Mouse (Mus musculus): ENCODE data around the gene Eps8l3.

- TF ChIP-seq CTCF (IDR thresholded peaks at IDR 0.05; ENCODE audit: control insufficient read depth, insufficient read depth, insufficient replicate concordance, low read depth, low read length), result no peak
- TF ChIP-seq POLR2A (IDR thresholded peaks at IDR 0.05; ENCODE audit: control insufficient read depth, low read depth, low read length), result no peak
These were observed 52.2 kb downstream of the Eps8l3 start for GRCm38 (mm10) chr3:107929243-107929642.
